ENCODE assay signal across 8 mouse cellular contexts in genomic region chr9:21236991-21237367, GRCm38 (mm10). TPM values are rescaled to one million over a fixed set of nuclear protein-coding genes. Genes with fewer than 3 reads are reported as not detected.
DNase-seq lines count a peak whose midpoint lies in the region; ATAC-seq and TF ChIP-seq lines count a peak whose summit lies in the region.

No protein-coding gene starts in this region.

- no peak for TF ChIP-seq CTCF in gastrocnemius, adult 2 months (IDR thresholded peaks at IDR 0.05)
- no peak for TF ChIP-seq CTCF in liver, embryonic 14.5 days (IDR thresholded peaks at IDR 0.05; ENCODE audit: low read depth)

- no peaks in the 10 kb centered on the region for H3K9me3 ChIP-seq in liver, embryonic 14.5 days (ENCODE audit: control insufficient read depth, low read length)

- peak overlapping the region; percentile 93 for H3K9ac ChIP-seq in liver, embryonic 14.5 days (replicated peaks)

- peaks cover 3% of the 10 kb centered on the region for H3K27me3 ChIP-seq in liver, embryonic 14.5 days (ENCODE audit: control insufficient read depth, insufficient read depth, low read length)

- peaks cover 12 to 18% of the 10 kb centered on the region in 2 experiments for H3K4me1 ChIP-seq in liver, embryonic 14.5 days (replicated peaks; ENCODE audit: control insufficient read depth in 2 of 2, insufficient read depth in 2 of 2, low read length in 1 of 2)

- H3K27ac ChIP-seq in gastrocnemius, adult 2 months, result peak overlapping the region; percentile 98
- H3K27ac ChIP-seq in liver, embryonic 14.5 days, result peak overlapping the region; percentile 80

- peaks cover 20% of the 10 kb centered on the region for H3K36me3 ChIP-seq in liver, embryonic 14.5 days (replicated peaks; ENCODE audit: control insufficient read depth, insufficient read depth, low read depth)

- WGBS in liver, embryonic 14.5 days (ENCODE audit: insufficient replicate concordance), result 74% methylated on average over 25 of the region's 25 CpGs

- ATAC-seq in liver, embryonic 14.5 days (ENCODE audit: insufficient read depth), result no peak

- TF ChIP-seq EP300 in liver, embryonic 14.5 days (IDR thresholded peaks at IDR 0.05; ENCODE audit: low read depth), result no peak

- DNase-seq in gastrocnemius, adult 2 months, result no peak
- DNase-seq in gastrocnemius, adult 8-10 months (ENCODE audit: low spot score in 2 of 2), result no peak
- peak; percentile 36 for DNase-seq in thymus, postnatal 4 days
- DNase-seq in thymus, postnatal 25 days, result no peak
- no peak for DNase-seq in liver, embryonic 14.5 days (ENCODE audit: low read depth in 3 of 3, low spot score in 3 of 3)
- DNase-seq in gastrocnemius, postnatal 10 days, result no peak
- no peak for DNase-seq in gastrocnemius, adult 18-20 months (ENCODE audit: low spot score)
- DNase-seq in adrenal gland, postnatal 4 days (ENCODE audit: low spot score in 2 of 2), result no peak

- H3K4me3 ChIP-seq in gastrocnemius, adult 2 months, result peak overlapping the region; percentile 84
- H3K4me3 ChIP-seq in liver, embryonic 14.5 days (ENCODE audit: insufficient read depth in 1 of 2, low read depth in 2 of 2, low read length in 2 of 2), result peak overlapping the region; percentile 82 to 96; a peak in 3 of 4 replicates

- H3K4me2 ChIP-seq in liver, embryonic 14.5 days (ENCODE audit: low read depth), result peak overlapping the region; percentile 96

- intact Hi-C loops in gastrocnemius, adult 2 months (cut with DNase I), result no loop called here

RNA-seq across cellular contexts. Expression of gene Keap1, which starts 2.2 kb away (rescaled TPM):
- total RNA-seq in gastrocnemius, adult 2 months (2021), result 10 to 100 TPM; 51.3 to 62.3 TPM
- 10 to 100 TPM; 54.9 to 59.4 (median 57.4) TPM for total RNA-seq in gastrocnemius, adult 8-10 months (2022)
- 15.1 and 15.8 TPM in 2 replicates for polyA plus RNA-seq in liver, embryonic 14.5 days (2012; rRNA removed)
- polyA plus RNA-seq in liver, embryonic 14.5 days (2014; fragmentation: Nextera tagmentation; extraction: Ambion mirVana), result 15.6 and 16.4 TPM in 2 replicates
- 10 to 100 TPM; 59.6 to 60.9 TPM for total RNA-seq in gastrocnemius, postnatal 10 days (2021)
- total RNA-seq in gastrocnemius, adult 18-20 months (2021), result 10 to 100 TPM; 50.8 to 51.5 TPM
- total RNA-seq in adrenal gland, postnatal 4 days (2021), result 10 to 100 TPM; 46.6 to 50.8 TPM

RNA-seq across cellular contexts. Expression of gene S1pr5, which starts 11.3 kb away (rescaled TPM):
- total RNA-seq in gastrocnemius, adult 2 months (2021), result under 1 TPM; 0.15 to 0.33 TPM
- total RNA-seq in gastrocnemius, adult 8-10 months (2022), result under 1 TPM; 0.10 to 0.29 (median 0.15) TPM
- polyA plus RNA-seq in liver, embryonic 14.5 days (2012; rRNA removed), result 0.06 TPM in 2 replicates
- polyA plus RNA-seq in liver, embryonic 14.5 days (2014; fragmentation: Nextera tagmentation; extraction: Ambion mirVana), result 0.09 and 0.10 TPM in 2 replicates
- total RNA-seq in gastrocnemius, postnatal 10 days (2021), result under 1 TPM; 0.09 to 0.19 TPM
- under 1 TPM; 0.09 to 0.12 TPM for total RNA-seq in gastrocnemius, adult 18-20 months (2021)
- under 1 TPM; 0.20 to 0.28 TPM for total RNA-seq in adrenal gland, postnatal 4 days (2021)

RNA-seq across cellular contexts. Expression of gene Atg4d, which starts 28.1 kb away (rescaled TPM):
- 10 to 100 TPM; 68.0 to 77.4 TPM for total RNA-seq in gastrocnemius, adult 2 months (2021)
- 10 to 100 TPM; 74.3 to 87.3 (median 80.7) TPM for total RNA-seq in gastrocnemius, adult 8-10 months (2022)
- polyA plus RNA-seq in liver, embryonic 14.5 days (2012; rRNA removed), result 21.5 and 38.9 TPM in 2 replicates
- polyA plus RNA-seq in liver, embryonic 14.5 days (2014; fragmentation: Nextera tagmentation; extraction: Ambion mirVana), result 69.3 and 78.1 TPM in 2 replicates
- 10 to 100 TPM; 28.4 to 31.9 TPM for total RNA-seq in gastrocnemius, postnatal 10 days (2021)
- total RNA-seq in gastrocnemius, adult 18-20 months (2021), result 10 to 100 TPM; 64.7 to 67.6 TPM
- 10 to 100 TPM; 33.4 to 38.7 TPM for total RNA-seq in adrenal gland, postnatal 4 days (2021)

RNA-seq across cellular contexts. Expression of gene Kri1, which starts 50.8 kb away (rescaled TPM):
- 10 to 100 TPM; 11.0 to 12.6 TPM for total RNA-seq in gastrocnemius, adult 2 months (2021)
- 10 to 100 TPM in 3 of 4 experiments, 1 to 10 TPM in 1; 8.4 to 13.0 (median 11.4) TPM for total RNA-seq in gastrocnemius, adult 8-10 months (2022)
- polyA plus RNA-seq in liver, embryonic 14.5 days (2012; rRNA removed), result 14.4 and 21.9 TPM in 2 replicates
- 3.9 and 5.0 TPM in 2 replicates for polyA plus RNA-seq in liver, embryonic 14.5 days (2014; fragmentation: Nextera tagmentation; extraction: Ambion mirVana)
- 10 to 100 TPM; 10.8 to 14.5 TPM for total RNA-seq in gastrocnemius, postnatal 10 days (2021)
- 1 to 10 TPM; 8.0 to 9.3 TPM for total RNA-seq in gastrocnemius, adult 18-20 months (2021)
- total RNA-seq in adrenal gland, postnatal 4 days (2021), result 10 to 100 TPM; 40.2 to 41.8 TPM

RNA-seq across cellular contexts. Expression of gene Cdkn2d, which starts 54.2 kb away (rescaled TPM):
- 1 to 10 TPM; 8.6 to 9.1 TPM for total RNA-seq in gastrocnemius, adult 2 months (2021)
- 10 to 100 TPM in 3 of 4 experiments, 1 to 10 TPM in 1; 8.8 to 10.7 (median 10.6) TPM for total RNA-seq in gastrocnemius, adult 8-10 months (2022)
- polyA plus RNA-seq in liver, embryonic 14.5 days (2012; rRNA removed), result 70.5 and 74.4 TPM in 2 replicates
- 116 and 119 TPM in 2 replicates for polyA plus RNA-seq in liver, embryonic 14.5 days (2014; fragmentation: Nextera tagmentation; extraction: Ambion mirVana)
- total RNA-seq in gastrocnemius, postnatal 10 days (2021), result 10 to 100 TPM; 14.2 to 16.1 TPM
- total RNA-seq in gastrocnemius, adult 18-20 months (2021), result 1 to 10 TPM; 8.0 to 8.3 TPM
- 10 to 100 TPM; 21.9 to 25.6 TPM for total RNA-seq in adrenal gland, postnatal 4 days (2021)
